Mouse (Mus musculus) liver, embryonic 14.5 days (tissue): ENCODE results near the gene Plxna4.

ENCODE experiments used
- CTCF ChIP-seq: IDR thresholded peaks from 2 replicates; pipeline ENCODE4 v1.5.1; 2016; ENCODE audit warnings: antibody characterized with exemption, low read depth, control low read depth
- EP300 ChIP-seq: IDR thresholded peaks from 2 replicates; pipeline ENCODE4 v1.6.1; 2016; ENCODE audit warnings: antibody characterized with exemption, low read depth

GRCm38 (mm10) chr6:32377181-32377580 is 210.8 kb downstream of the Plxna4 start:
- TF ChIP-seq CTCF: no peak
- TF ChIP-seq EP300: no peak
